Mouse (Mus musculus): ENCODE measurements around the gene Rdh12. TPM values are rescaled to one million over a fixed set of nuclear protein-coding genes. Genes with fewer than 3 reads are reported as not detected.

Gene Rdh12
- total and polyA plus RNA-seq, 3 experiments: 6.3 to 11.0 (median 6.5) TPM

DNA sequence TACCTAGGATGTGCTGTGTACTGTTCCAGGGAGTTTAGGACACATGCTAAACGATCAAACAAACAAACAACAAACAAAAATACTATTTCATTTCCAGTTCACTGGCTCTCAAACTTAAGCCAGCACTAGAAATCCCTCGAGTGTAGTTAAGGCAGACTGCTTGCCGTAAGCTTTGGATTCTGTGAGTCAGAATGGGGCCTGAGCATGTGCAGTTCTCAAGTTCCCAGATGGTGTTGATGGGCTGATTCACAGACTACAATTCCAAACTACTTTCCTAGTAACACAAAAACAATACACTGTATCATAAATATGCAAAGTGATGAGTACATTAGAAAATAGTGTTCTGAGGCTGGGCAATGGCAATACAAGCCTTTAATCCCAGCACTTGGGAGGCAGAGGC lies 38.3 kb upstream of the Rdh12 start:
- 0 out of 2 replicates have a peak overlapping the region, but pooled peaks have one; percentile 5 for H3K4me2 ChIP-seq (ENCODE audit: insufficient read depth, low read depth, poor library complexity, severe bottlenecking)
- DNase-seq (ENCODE audit: extremely low read depth): peak; percentile 8
- dilution Hi-C loops (cut with MboI; ENCODE audit: extremely low pct_ligation_motif_present, extremely low pct_unique_long_range_greater_than_20kb, low sequenced_read_pairs): no loop called here

DNA sequence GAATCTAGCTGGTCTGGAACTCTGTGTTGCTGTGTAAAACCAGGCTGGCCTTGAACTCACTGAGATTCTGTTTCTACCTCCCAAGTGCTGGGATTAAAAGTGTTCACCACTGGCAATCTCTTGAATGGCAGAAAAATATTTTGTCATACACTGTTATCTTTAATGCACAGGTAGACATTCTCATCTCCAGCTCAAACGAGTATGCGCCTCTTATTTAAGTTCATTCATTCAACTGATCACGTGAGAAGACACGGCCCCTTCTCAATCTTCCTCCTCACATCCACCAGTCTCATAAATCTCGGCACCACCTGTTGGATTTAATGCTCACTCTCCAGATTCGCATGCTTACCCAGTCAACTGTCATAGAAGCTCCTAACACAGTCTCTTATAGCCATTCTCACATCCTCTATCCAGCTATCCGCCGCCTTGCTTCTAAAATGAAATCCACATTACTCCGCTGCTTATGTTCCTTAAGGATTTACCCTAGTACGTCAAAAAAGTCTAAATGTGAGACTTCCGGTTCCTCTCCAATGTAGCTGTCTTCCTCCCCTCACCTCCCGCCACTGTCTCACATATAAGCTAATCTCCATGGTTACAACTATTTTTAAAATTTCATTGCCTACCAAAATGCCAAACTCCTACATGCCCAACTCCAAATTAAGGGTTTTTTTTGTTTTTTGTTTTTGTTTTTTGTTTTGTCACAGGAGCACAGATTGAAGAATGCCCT lies 37.3 kb upstream of the Rdh12 start:
- Histone ChIP-seq H3K79me2 (replicated peaks; ENCODE audit: control insufficient read depth, extremely low read depth, insufficient read depth, poor library complexity, severe bottlenecking) (peaks cover 39% of the 10 kb centered on the region), H3K9ac (ENCODE audit: insufficient read depth, low read depth) (peak overlapping the region; percentile 61), H3K4me3 (replicated peaks in 1 of 3; ENCODE audit: low read depth in 2 of 3, low read length in 2 of 3, poor library complexity in 1 of 3) (peak overlapping the region; percentile 61 to 92 (median 81)), H3K4me2 (ENCODE audit: insufficient read depth, low read depth, poor library complexity, severe bottlenecking) (peak overlapping the region; percentile 88), H3K36me3 (replicated peaks in 1 of 2; ENCODE audit: control insufficient read depth in 1 of 2, insufficient read depth in 1 of 2, low read length in 1 of 2) (peaks cover 9 to 59% of the 10 kb centered on the region in 2 experiments), H3K27me3 (replicated peaks) (no peaks in the 10 kb centered on the region), H3K4me1 (ENCODE audit: control insufficient read depth in 1 of 2, insufficient read depth in 2 of 2) (peaks cover 0 to 29% of the 10 kb centered on the region in 2 experiments; a peak in 2 of 4 replicates), H3K9me3 (replicated peaks; ENCODE audit: low read length) (no peaks in the 10 kb centered on the region), H3K27ac (ENCODE audit: insufficient read depth, low read depth) (no peak overlapping the region)
- DNase-seq (ENCODE audit: extremely low read depth): peak; percentile 42
- in situ Hi-C loops (cut with MboI; ENCODE audit: low pct_ligation_motif_present, low pct_unique_long_range_greater_than_20kb, low sequenced_read_pairs): no loop called here
- dilution Hi-C loops (cut with MboI; ENCODE audit: extremely low pct_ligation_motif_present, extremely low pct_unique_long_range_greater_than_20kb, low sequenced_read_pairs): no loop called here
- TF ChIP-seq BHLHE40 (IDR thresholded peaks at IDR 0.05; ENCODE audit: low read depth, low read length) (peak; percentile 60), TCF12 (IDR thresholded peaks at IDR 0.05; ENCODE audit: low read depth, low read length) (no peak), MYC (IDR thresholded peaks at IDR 0.05; ENCODE audit: low read depth, low read length) (no peak), SMC3 (IDR thresholded peaks at IDR 0.05; ENCODE audit: low read depth, low read length) (no peak), ETS1 (conservative IDR thresholded peaks at IDR 0.05; ENCODE audit: low read depth, low read length) (no peak), IRF4 (IDR thresholded peaks at IDR 0.05; ENCODE audit: low read depth, low read length) (no peak), ZMIZ1 (IDR thresholded peaks at IDR 0.05; ENCODE audit: low read depth, low read length) (no peak)

More for the DNA sequence above, 38.3 kb upstream of the Rdh12 start:
- no peak for TF ChIP-seq CHD1 (IDR thresholded peaks at IDR 0.05; ENCODE audit: low read depth, low read length)
- no peak for TF ChIP-seq SIN3A (IDR thresholded peaks at IDR 0.05; ENCODE audit: low read length)
- TF ChIP-seq USF1 (IDR thresholded peaks at IDR 0.05; ENCODE audit: low read depth, low read length): no peak
- TF ChIP-seq MAX (IDR thresholded peaks at IDR 0.05; ENCODE audit: low read length): no peak
- no peak for TF ChIP-seq HCFC1 (IDR thresholded peaks at IDR 0.05; ENCODE audit: low read depth, low read length)
- TF ChIP-seq USF2 (conservative IDR thresholded peaks at IDR 0.05; ENCODE audit: low read depth, low read length): no peak
- no peak for TF ChIP-seq NRF1 (IDR thresholded peaks at IDR 0.05; ENCODE audit: low read depth, low read length)
- no peak for TF ChIP-seq MAFK (IDR thresholded peaks at IDR 0.05; ENCODE audit: insufficient replicate concordance, low read length)
- no peak for TF ChIP-seq IRF4 (IDR thresholded peaks at IDR 0.05; ENCODE audit: low read depth, low read length)
- TF ChIP-seq KAT2A (IDR thresholded peaks at IDR 0.05; ENCODE audit: insufficient replicate concordance, low read length): no peak
- no peak for TF ChIP-seq ZC3H11A (IDR thresholded peaks at IDR 0.05; ENCODE audit: low read depth, low read length)
- TF ChIP-seq TCF12 (IDR thresholded peaks at IDR 0.05; ENCODE audit: low read depth, low read length): no peak
- no peak for TF ChIP-seq POLR2AphosphoS2 (IDR thresholded peaks at IDR 0.05; ENCODE audit: low read depth, low read length)
- TF ChIP-seq SMC3 (IDR thresholded peaks at IDR 0.05; ENCODE audit: low read depth, low read length): no peak
- Histone ChIP-seq H3K27me3 (replicated peaks) (no peaks in the 10 kb centered on the region), H3K9ac (ENCODE audit: insufficient read depth, low read depth) (no peak overlapping the region), H3K36me3 (replicated peaks in 1 of 2; ENCODE audit: control insufficient read depth in 1 of 2, insufficient read depth in 1 of 2, low read length in 1 of 2) (peaks cover 9 to 59% of the 10 kb centered on the region in 2 experiments), H3K27ac (ENCODE audit: insufficient read depth, low read depth) (no peak overlapping the region), H3K9me3 (replicated peaks; ENCODE audit: low read length) (no peaks in the 10 kb centered on the region), H3K79me2 (replicated peaks; ENCODE audit: control insufficient read depth, extremely low read depth, insufficient read depth, poor library complexity, severe bottlenecking) (peaks cover 39% of the 10 kb centered on the region), H3K4me3 (replicated peaks in 1 of 3; ENCODE audit: low read depth in 2 of 3, low read length in 2 of 3, poor library complexity in 1 of 3) (no peak overlapping the region), H3K4me1 (ENCODE audit: control insufficient read depth in 1 of 2, insufficient read depth in 2 of 2) (peaks cover 0 to 29% of the 10 kb centered on the region in 2 experiments; a peak in 2 of 4 replicates)
- in situ Hi-C loops (cut with MboI; ENCODE audit: low pct_ligation_motif_present, low pct_unique_long_range_greater_than_20kb, low sequenced_read_pairs): no loop called here
